Mouse (Mus musculus) G1E (cell line): Measurements from ENCODE around the gene Gm6502.
"Not testable (repeated sequence)": the region's sequence is repeated elsewhere in the genome, so short reads cannot be mapped to it uniquely, and the experiment has no call there.

Experiments used
- CTCF ChIP-seq: IDR thresholded peaks from 2 replicates; pipeline ENCODE4 v1.5.1; 2012; ENCODE audit warnings: low read depth, low read length, inconsistent platforms, mixed read lengths
- POLR2AphosphoS5 ChIP-seq: IDR thresholded peaks from 2 replicates; pipeline ENCODE4 v1.6.1; 2012; ENCODE audit warnings: low read depth, low read length, inconsistent platforms; ENCODE audit not compliant: insufficient replicate concordance
- TAL1 ChIP-seq: conservative IDR thresholded peaks from 2 replicates; pipeline ENCODE4 v1.6.1; 2012; ENCODE audit warnings: low read depth, low read length, inconsistent platforms, mixed read lengths

DNA sequence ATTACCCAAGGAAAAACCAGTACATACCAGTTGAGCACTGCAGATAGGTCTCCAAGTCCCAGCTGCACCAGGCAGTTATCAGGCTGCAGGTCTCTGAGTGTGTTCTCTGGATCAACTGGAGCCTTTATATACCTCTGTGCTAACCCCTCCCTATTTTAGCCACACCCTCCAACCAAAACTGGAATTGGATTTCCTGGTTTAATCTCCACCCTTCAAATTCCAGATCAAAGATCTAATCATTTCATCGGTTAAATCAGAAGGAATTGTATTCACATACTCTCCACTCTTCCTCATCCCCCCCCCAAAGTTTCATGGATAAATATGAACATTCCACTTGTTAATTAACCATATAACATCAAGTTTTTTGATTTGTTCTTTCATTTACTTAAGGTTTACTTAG lies 7.5 kb upstream of the Gm6502 start, which contains the start of gene A430089I19Rik:
- not testable (repeated sequence) for TF ChIP-seq CTCF, POLR2AphosphoS5, TAL1
